Mouse (Mus musculus) activated CD4-positive, CD25-positive, alpha-beta regulatory T cell, adult 4 months (primary cell): ENCODE measurements around the gene Olfr508. TPM values are rescaled to one million over a fixed set of nuclear protein-coding genes. Genes with fewer than 3 reads are reported as not detected.
"Not testable (repeated sequence)": the region's sequence is repeated elsewhere in the genome, so short reads cannot be mapped to it uniquely, and the experiment has no call there.

ENCODE experiments used
- ATAC-seq: one replicate; pipeline ENCODE4 v1.8.0; 2017
- polyA plus RNA-seq, 2 experiments: library from polyadenylated mRNA; unstranded; fragments of 100-300 nt; shearing (Covaris generic); gene quantifications; one replicate each; pipeline ENCODE4 v1.2.1; 2017

The Olfr508 gene
- polyA plus RNA-seq = not detected

- ATAC-seq = no peak
Observed at GRCm38 (mm10) chr7:108629694-108630093, at the start of gene Olfr508. Gene Olfr508 (plus strand): TSS chr7:108629994.

DNA sequence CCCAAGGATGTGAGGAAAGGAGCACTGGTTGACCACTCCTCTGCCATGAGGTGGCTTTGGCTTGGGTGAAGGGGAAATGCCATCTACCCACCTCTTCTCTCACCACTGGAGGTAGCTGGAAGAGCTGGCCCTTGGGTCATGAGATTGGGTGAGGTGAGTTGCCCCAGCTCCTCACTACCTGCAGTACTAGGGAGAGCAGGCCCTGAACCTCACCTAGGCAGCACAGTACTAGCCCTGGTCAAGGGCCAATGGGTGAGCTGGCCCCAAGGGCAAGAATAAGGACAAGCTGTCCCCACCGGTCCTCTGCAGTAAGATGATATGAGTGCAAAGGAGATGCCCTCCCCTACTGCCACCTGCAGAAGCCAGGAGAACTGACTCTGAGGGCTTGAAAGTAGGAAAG lies 40.0 kb upstream of the Olfr508 start:
- no peak for ATAC-seq

DNA sequence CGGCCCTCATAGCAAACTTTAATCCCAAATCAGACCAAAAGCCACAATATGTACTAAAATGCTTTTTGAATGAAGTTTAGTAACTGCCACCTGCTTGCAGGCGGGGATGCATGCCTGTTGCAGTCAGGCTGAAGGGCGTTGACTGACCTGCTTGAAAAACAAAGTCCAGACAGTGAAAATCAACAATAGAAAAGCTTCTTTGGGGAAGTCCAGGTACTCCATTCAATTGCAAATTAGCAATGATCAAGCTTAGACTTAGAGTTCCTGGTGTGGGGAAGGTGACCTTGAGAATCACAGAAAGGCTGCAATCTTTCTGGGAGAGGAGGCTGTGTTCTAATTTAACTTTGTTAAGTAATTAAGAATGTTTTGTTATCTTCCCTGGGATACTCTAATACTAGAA lies 27.9 kb upstream of the Olfr508 start:
- not testable (repeated sequence) for ATAC-seq

DNA sequence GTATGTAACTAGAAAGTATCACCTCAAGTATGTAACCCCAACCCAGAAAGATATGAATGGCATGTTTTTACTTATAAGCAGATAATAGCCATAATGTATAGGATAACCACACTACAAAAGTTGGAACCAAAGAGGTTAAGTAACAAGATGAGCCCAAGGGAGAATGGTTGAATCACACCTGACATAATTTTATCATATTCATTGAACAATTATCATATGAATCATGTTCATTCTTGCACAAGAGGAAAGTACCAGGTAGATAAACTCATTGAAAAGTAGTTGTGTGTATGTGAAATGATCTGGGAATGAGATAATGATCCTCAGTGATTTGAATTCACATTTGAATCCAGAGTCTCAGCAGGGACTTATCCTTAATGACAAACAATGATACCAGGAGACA lies 19.3 kb upstream of the Olfr508 start, which contains the start of gene Olfr506:
Gene Olfr506 (plus strand): TSS at position 301 of the 400 bp plus-strand sequence.
- no peak for ATAC-seq

- no peak for ATAC-seq
Observed at GRCm38 (mm10) chr7:108614110-108614509, 15.7 kb upstream of the Olfr508 start.

DNA sequence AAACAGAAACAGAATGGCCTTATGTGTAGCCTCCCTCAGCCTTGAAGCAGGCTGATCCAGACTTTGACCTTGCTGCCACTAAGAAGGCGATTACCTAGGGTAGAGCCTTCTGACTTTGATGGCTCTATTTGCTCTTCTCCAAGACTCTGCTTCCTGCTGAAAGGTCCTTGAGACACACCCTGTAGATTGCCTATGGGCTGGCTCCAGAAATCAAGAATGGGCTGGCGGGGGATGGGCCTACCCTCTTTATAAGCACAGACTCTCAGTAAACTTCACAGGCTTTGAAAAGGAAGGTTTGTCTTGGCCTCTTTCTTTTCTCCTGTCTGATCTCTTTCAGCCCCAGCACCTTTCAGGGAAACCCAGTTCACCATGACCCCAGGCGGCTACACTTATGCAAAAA lies 13.0 kb upstream of the Olfr508 start:
- ATAC-seq = not testable (repeated sequence)

DNA sequence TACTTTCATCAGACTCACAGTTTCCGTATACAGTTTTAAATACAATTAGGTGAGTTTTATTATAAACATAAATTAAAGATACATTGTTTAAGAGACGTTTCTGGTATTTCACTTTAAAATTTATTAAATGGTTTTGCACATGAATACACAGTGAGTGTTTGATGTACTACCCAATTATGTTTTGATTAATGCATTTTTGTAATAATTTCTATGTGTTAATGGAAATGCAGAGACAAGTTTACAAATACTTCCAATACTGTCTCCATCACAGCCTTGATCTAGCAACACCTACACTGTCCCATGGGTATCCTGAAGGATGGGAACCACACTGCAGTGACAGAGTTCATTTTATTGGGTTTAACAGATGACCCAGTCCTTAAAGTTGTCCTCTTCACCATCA lies 8.3 kb upstream of the Olfr508 start, which contains the start of gene Olfr507:
Gene Olfr507 (plus strand): TSS at position 301 of the 400 bp plus-strand sequence.
- ATAC-seq = no peak

GRCm38 (mm10) chr7:108651806-108652205 lies 22.0 kb downstream of the Olfr508 start, which contains the start of gene Olfr509:
Gene Olfr509 (minus strand): TSS chr7:108651906.
- no peak for ATAC-seq

GRCm38 (mm10) chr7:108662419-108662818 lies 32.6 kb downstream of the Olfr508 start:
- no peak for ATAC-seq

GRCm38 (mm10) chr7:108666118-108666517 lies 36.3 kb downstream of the Olfr508 start, which contains the start of gene Olfr510:
Gene Olfr510 (plus strand): TSS chr7:108666418.
- ATAC-seq = no peak

DNA sequence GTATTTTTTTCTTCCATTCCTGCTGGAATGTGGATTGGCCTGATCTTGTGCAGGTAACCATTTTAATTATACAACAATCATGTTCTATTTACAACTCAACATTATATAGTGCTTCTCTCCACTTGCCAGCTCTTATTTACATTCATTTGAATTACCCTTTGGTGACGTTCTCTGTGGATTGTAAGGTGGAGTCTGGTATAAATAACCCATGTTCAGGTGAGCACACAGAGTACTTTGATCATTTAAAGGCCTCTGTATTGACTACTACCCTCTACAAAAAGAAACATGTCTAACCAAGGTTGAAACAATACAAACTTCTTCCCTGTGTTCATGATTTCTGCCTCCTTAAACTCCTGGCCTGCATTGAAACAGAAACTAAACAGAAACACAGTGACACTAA lies 41.3 kb downstream of the Olfr508 start:
- no peak for ATAC-seq

DNA sequence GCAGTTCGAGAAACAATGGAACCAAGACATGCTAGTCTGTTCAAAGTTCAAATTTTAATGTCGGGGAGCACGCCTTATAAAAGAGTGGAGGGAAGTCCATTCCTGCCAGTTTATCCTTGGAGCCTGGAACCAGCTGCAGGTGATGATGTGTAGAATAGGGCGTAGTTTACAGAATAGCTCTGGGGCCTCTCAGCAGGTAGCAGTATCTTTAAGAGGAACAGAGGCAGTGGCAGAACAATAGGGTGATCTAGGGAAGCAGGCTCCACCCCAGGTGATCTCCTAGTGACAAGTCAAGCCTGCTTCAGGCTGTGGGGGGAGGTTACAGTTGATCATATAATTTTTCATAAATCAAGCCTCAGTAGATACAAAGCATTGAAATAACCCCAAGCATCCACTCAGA lies 49.1 kb downstream of the Olfr508 start:
- no peak for ATAC-seq

Other genes starting within 250 kb of the Olfr508 start
- not detected for gene Olfr495, start 236.8 kb upstream of the Olfr508 start, polyA plus RNA-seq
- gene Olfr497, start 209.6 kb upstream of the Olfr508 start, polyA plus RNA-seq = not detected
- gene Olfr498, start 164.7 kb upstream of the Olfr508 start, polyA plus RNA-seq = not detected
- gene Olfr502, start 104.9 kb upstream of the Olfr508 start, polyA plus RNA-seq = not detected
- gene Olfr503, start 85.5 kb upstream of the Olfr508 start, polyA plus RNA-seq = not detected
- gene Olfr504, start 64.2 kb upstream of the Olfr508 start, polyA plus RNA-seq = not detected
- gene Olfr506, start 19.2 kb upstream of the Olfr508 start, polyA plus RNA-seq = not detected
- gene Olfr507, start 8.2 kb upstream of the Olfr508 start, polyA plus RNA-seq = not detected
- gene Olfr509, start 21.9 kb downstream of the Olfr508 start, polyA plus RNA-seq = not detected
- gene Olfr510, start 36.4 kb downstream of the Olfr508 start, polyA plus RNA-seq = not detected
- gene Olfr512, start 83.3 kb downstream of the Olfr508 start, polyA plus RNA-seq = not detected
- not detected for gene Olfr513, start 121.0 kb downstream of the Olfr508 start, polyA plus RNA-seq
- gene Olfr514, start 196.0 kb downstream of the Olfr508 start, polyA plus RNA-seq = not detected
- not detected for gene Olfr516, start 220.5 kb downstream of the Olfr508 start, polyA plus RNA-seq
- gene Olfr517, start 242.4 kb downstream of the Olfr508 start, polyA plus RNA-seq = not detected